Mouse (Mus musculus) G1E (cell line): ENCODE measurements around the gene Mcm6.

Experiments
- CTCF ChIP-seq: IDR thresholded peaks from 2 replicates; pipeline ENCODE4 v1.5.1; 2012; ENCODE audit warnings: low read depth, low read length, inconsistent platforms, mixed read lengths
- GATA1 ChIP-seq: IDR thresholded peaks from 2 replicates; pipeline ENCODE4 v1.6.1; 2012; ENCODE audit warnings: borderline replicate concordance, low read length, inconsistent platforms, mixed read lengths
- POLR2AphosphoS5 ChIP-seq: IDR thresholded peaks from 2 replicates; pipeline ENCODE4 v1.6.1; 2012; ENCODE audit warnings: low read depth, low read length, inconsistent platforms; ENCODE audit not compliant: insufficient replicate concordance
- TAL1 ChIP-seq: conservative IDR thresholded peaks from 2 replicates; pipeline ENCODE4 v1.6.1; 2012; ENCODE audit warnings: low read depth, low read length, inconsistent platforms, mixed read lengths

DNA sequence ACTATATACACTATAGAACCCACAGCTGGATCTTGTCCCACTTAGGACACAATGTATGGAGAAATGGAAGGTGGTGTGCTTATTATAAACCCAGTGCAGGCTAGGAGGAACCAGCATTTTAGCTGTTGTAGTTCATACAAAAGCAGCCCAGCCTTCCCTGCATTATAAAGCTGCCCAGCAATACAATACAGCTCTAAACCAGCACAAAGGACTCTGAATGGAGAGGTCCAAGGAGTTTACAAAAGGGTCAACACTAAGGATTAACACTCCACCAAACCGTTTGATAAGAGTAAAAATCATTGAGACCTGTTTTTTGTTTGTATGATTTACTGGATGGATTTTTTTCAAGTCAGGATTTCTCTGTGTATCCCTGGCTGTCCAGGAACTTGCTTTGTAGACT lies 47.4 kb upstream of the Mcm6 start:
- TF ChIP-seq CTCF (no peak), GATA1 (no peak), POLR2AphosphoS5 (no peak), TAL1 (no peak)
